Mouse (Mus musculus) urinary bladder, postnatal 36 days (tissue): ENCODE results near the gene Olfr406.

ENCODE experiments used
- DNase-seq, 2 experiments: peaks; one replicate each; pipeline ENCODE4 v3.0.0; 2022; ENCODE audit warnings: low spot score in 2 of 2, mixed read lengths in 1 of 2

Gene Olfr406

DNA sequence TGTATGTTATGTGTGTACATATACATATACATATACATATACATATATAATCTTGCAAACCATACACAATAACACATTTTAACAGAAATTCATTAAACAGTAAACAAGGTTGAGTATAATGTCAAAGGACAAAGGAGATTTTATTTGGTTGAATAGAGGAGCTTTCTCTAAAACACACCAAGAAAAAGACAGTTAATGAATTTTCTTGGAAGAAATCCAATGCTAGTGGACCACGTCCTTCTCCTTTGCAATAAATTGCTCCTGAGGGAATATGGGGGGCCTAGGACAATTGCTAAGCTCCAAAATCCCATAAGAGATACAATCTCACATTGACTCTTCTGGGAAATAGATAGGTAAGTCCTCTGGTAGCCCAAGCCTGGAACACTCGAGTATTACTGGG lies at the start of gene Olfr406:
TSS of gene Olfr406 (plus strand) at position 301 of the 400 bp plus-strand sequence.
- no peak for DNase-seq

DNA sequence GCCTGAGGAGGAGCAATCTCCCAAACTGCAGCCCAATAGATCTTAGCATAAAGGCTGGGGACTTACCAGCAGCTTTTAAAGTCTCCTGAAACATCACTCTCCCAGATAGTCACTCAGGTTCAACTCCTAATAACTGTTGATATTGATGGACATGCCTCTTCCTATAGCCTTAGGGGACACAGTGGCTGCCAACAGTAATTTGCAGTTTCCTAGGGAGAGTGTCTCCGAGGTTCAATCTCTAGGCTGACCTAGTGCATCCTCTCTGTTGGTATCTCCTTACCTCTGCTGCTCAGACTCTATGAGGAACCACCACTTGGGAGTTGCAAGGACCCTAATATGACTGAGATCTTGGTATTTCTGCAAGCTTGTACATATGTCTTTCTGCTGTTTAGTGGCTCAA lies 48.3 kb upstream of the Olfr406 start, which contains the start of gene Olfr43:
TSS of gene Olfr43 (minus strand) at position 101 of the 400 bp plus-strand sequence.
- DNase-seq, result no peak

DNA sequence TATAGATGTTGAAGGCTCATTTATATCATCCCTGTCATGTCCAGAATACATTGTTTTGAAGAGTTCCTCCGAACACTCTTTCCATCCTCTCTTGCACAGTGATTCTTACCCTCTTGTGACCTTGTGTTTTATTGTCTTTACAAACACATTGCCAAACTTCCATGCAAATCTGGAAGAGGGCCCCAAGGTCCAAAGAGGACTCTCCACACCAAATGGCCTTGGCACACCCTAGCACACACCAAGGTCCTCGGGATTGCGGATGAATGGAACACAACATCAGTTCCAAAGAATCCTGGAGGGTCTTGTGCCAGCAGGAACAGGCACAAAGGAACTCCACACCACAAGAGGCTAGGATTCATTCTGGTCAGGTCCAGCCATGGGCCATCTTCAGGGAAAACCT lies 18.4 kb upstream of the Olfr406 start:
- no peak for DNase-seq

DNA sequence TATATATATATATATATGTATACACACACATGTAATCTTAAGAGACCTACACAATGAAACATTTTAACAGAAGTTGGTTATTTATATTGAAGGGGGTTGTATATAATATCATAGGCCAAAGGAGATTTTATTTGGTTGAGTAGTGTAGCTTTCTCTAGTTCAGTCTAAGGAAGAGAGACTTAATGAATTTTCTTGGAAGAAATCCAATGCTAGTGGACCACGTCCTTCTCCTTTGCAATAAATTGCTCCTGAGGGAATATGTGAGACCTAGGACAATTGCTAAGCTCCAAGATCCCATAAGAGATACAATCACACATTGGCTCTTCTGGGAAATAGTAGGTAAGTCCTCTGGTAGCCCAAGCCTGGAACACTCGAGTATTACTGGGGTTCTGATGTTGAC lies 23.8 kb downstream of the Olfr406 start, which contains the start of gene Olfr59:
TSS of gene Olfr59 (plus strand) at position 301 of the 400 bp plus-strand sequence.
- DNase-seq, result no peak

DNA sequence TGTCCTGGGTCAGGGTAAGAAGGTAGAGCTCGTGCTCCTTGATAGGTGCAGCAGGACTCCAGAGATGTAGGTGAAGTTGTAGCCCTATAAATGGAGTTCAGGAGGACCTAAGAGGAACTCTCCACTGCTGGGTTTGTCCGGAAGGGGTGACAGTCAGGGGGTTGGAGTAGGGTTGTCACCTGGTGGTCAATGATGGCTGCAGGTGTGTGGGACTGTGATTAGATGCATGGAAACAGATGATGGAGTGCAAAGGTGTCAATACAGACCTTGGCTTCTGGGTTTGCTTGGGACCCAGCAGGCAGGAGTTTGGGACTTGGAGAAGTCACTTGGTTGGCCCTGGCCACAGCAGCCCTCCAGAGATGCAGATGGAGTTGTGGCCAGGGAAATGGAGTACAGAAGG lies 27.6 kb downstream of the Olfr406 start:
- DNase-seq, result no peak
